Mouse (Mus musculus): ENCODE measurements around the gene Eps15l1.

Gene Eps15l1

DNA sequence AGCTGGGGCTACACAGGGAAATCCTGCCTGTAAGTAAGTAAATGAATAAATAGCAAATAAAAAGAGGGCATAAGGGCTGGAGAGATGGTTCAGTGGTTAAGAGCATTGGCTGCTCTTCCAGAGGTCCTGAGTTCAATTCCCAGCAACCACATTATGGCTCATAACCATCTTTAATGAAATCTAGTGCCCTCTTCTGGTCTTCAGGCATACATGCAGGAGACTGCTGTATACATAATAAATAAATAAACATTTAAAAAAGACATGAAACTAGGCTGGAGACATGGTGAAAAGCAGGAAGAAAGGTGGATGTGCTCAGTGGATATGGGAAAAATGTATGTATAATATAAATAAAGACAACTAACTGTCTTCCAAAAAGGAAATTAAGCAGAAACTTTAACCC, 128.0 kb downstream of the Eps15l1 start:
- no peak for DNase-seq (ENCODE audit: low read depth, low spot score)

DNA sequence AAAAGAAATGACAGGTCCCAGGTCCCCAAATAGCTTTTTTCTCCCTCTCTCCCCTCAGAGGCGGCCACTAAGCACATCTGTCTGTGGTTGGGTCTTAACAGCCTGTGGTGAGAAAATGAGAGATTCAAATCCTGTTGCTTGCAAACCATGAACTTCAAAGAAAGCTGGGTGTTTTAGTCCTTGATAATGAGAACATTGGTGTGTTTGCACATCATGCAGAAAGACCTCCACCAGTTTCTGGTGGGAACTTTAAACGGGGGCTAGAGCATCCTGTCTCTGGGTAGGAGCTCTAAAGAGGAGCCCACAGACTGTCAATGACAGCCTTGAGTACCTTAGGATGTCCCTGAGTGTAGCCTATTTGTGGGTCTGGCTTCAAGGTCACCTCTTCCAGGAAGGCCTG, 130.2 kb downstream of the Eps15l1 start:
- no peak for DNase-seq (ENCODE audit: low read depth, low spot score)
